Mouse (Mus musculus) layer of hippocampus, adult 8-10 months (tissue): ENCODE data around the gene Mgat5. TPM values are rescaled to one million over a fixed set of nuclear protein-coding genes. Genes with fewer than 3 reads are reported as not detected.
A peak's percentile ranks its signal among the peaks of the same experiment; 100 is the strongest.

Experiments
- DNase-seq, 2 experiments: peaks; one replicate each; pipeline ENCODE4 v3.0.0; 2022; ENCODE audit warnings: low spot score in 2 of 2
- total RNA-seq, 4 experiments: library from RNA; stranded (reverse); gene quantifications; 2 replicates each; pipeline ENCODE4 v1.2.4; 2022

Mgat5 gene
- total RNA-seq, 4 experiments from 2014 or later: 53.3 to 57.1 (median 55.1) TPM

- DNase-seq: no peak
These were observed 123.6 kb downstream of the Mgat5 start for GRCm38 (mm10) chr1:127328354-127328875.

- no peak for DNase-seq
These were observed 125.0 kb downstream of the Mgat5 start for GRCm38 (mm10) chr1:127329810-127330209.

GRCm38 (mm10) chr1:127337740-127338139, 132.9 kb downstream of the Mgat5 start:
- DNase-seq: no peak

DNA sequence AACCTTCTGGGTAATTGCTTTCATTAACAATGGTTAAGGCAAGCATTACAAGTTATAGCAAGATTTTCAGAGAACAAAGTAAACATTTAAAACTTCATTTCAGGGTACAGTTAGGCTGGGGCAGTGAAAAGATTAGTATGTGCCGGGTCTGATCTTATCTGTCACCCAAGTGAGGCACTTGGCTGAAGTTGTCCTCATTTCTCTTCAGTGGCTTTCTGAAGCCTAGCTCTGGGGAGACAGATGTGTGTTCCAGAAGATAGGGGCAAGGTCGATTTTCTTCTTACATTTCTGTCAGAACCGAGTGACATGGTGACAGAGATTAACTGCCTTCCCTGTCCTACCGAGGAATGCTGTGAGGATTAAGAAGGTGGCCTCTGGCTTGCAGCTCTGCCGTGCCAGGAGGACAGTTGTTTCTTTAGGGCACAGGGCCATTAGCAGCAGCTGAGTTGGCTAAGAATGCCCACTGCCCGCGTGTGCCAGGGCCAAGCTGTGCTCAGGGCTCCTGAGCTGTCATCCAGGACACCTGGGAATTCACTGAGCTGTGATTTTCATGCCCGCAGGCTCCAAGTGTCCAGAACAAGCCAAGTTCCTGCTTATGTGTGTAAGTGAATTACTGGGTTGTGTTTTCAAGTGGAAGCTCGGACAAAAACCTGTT, 134.1 kb downstream of the Mgat5 start:
- DNase-seq: no peak

DNA sequence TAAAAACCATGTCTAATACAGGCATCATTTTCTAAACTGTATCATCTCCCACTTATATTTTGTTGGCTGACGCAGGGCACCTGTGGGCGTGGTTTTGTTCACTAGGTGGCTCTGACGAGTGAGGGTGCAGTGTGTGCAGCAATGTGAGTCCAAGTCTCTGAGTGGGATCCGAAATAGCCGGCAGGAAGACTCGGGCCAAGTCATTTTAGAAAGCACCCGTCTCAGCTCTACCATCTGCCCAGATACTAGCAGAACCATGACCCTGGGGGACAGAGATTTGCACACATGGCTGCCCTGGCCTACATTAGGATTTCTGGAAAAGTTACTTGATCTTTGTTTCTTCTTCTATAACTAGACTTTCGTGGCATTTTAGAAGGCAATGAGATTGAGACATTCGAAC, 135.5 kb downstream of the Mgat5 start:
- DNase-seq: no peak

DNA sequence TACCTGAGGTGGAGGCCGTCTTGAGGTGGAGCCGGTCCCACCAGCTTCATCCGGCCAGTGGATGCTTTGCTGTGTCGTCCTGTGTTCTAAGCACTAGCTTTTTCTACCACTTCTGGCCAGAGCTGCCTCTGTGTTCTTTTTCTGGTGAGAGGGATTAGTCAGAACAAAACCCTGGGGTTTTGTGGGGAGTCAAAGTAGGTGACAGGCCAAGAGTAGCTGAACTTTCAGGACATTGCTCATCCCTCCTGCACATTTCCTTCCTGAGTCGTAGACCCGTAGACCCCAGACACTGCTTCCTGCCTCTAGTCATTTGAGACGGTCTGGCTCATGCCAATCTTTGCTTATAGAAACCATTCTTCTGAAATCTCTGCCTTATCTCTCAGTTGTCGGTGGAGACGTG, 140.1 kb downstream of the Mgat5 start:
- no peak for DNase-seq

DNA sequence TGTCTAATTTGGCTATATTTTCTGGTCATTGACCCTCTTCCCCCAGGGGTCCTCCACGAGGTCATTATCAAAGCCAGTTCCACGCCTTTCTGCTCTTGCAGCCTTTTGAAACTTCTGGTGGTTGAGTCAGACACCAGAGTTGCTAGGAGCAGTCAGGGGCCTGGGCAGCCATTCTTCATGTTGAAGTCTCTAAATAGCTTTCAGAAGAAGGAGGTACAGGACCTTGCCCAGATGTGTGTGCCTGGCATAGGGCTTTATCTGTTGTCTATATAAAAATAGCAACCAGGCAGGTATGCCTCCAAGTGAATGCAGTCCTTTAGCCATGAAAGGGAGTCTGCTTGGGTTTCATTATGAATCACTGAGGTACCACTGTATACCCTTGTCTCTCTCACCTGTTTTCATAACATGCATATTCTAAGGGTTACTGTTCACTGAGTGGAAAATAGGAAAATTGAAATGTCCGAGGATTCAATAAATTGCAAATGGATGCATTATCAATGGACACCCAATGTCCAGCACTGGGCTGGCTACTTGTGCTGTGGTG, 141.9 kb downstream of the Mgat5 start:
- DNase-seq: no peak

DNA sequence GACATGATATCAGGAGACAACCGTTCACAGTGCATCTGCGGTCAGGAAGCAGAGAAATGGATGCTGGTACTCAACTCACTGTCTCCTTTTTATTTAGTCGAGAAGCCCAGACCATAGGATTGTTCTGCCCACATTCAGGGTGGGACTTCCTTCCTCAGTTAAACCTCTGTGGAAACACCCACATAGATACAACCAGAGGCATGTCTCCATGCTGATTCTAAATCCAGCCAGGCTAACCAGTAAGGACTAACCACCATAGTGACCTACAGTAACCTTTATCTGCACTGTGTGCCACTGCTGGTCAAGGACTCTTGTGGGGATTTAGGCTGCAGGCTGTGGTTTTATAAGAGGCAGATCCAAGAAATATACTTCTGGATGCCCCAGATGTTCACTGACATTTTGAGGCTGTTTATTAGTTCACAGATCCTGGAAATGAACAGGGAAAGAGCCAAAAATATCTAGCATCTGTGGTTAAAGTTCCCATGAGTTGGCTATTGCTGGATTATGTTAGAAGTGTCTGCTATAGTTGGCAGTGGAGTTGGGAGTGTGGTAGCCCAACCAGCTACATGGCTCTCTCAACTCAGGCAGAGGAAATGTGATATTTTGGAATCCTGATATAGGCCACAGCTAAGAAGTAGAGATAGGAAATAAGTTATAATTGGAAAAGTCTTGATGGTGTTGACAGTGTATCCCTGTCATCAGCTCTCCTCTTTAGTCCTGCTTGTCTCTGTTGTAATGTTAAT, 143.2 kb downstream of the Mgat5 start:
- DNase-seq: no peak

GRCm38 (mm10) chr1:127348642-127349341, 144.0 kb downstream of the Mgat5 start:
- DNase-seq: peak in 1 of 2 experiments; percentile 22

- no peak for DNase-seq
These were observed 146.7 kb downstream of the Mgat5 start for GRCm38 (mm10) chr1:127351380-127352057.

DNA sequence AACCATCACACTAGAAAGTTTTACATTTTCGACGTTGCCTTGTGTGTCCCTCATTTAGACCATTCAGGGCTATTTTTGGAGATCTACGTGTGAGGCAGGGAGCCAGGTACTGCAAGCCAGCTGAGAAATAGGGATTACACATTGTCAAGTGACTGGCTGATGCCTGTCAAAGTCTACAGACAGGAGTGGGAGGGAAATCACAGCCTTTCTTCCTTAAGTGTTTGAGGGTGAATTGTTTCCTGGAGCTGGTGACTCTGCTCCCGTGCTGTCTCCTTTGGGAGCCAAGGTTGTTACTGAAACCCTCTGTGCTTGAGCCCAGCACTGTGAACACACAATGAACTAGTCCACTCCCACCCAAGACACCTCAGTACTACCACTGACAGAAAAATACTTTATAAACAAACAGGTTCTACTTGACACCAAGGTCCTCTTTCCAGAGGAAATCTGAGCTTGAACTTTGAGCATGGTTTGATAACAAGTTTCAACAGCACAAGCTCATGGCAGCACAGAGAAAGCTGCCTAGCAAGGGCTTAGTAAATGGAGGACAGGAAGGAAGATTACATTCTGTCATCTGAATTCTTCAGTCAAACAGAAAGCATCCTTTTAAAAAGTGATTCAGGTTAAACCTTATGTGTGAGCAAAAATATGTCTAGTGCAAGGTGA, 147.4 kb downstream of the Mgat5 start:
- no peak for DNase-seq

DNA sequence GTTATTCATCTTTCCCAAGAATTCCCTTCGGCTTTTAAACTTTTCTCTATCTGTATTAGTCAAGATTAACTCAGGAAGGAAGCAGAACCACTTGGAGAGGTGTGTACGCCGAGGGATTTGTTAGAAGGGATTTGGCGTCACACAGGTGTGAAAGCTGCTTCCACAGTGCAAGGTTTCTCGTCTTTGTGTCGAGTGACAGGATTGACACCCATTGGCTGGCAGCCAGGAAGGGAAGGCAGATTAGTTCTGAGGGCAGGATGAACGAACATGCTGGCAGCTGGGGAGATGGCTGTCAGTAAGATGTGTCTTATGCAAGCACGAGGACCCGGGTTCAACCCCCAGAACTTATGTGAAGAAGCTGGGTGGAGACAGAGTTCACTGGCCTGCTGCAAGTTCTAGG, 148.6 kb downstream of the Mgat5 start:
- no peak for DNase-seq

DNA sequence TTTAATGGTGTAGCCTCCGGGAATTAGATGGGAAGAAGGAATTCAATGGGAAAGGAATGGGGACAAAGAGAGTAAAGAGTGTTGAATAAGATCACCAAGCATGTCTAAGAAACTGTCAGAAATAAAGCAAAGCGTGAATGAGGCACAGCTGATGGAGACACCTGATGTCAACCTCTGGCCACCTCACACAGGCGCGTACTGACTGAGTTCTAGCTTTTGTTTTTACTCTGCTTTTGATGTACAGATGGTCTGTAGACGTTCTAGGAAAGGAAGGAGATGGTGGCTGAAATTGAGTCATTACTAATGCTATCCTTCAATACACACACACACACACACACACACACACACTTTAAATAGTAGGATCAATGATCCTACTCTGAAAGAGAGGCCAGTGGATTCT, 149.3 kb downstream of the Mgat5 start:
- DNase-seq: no peak

GRCm38 (mm10) chr1:127355034-127355433, 150.2 kb downstream of the Mgat5 start:
- DNase-seq: no peak

- no peak for DNase-seq
These were observed 158.8 kb downstream of the Mgat5 start for GRCm38 (mm10) chr1:127363638-127364037.

DNA sequence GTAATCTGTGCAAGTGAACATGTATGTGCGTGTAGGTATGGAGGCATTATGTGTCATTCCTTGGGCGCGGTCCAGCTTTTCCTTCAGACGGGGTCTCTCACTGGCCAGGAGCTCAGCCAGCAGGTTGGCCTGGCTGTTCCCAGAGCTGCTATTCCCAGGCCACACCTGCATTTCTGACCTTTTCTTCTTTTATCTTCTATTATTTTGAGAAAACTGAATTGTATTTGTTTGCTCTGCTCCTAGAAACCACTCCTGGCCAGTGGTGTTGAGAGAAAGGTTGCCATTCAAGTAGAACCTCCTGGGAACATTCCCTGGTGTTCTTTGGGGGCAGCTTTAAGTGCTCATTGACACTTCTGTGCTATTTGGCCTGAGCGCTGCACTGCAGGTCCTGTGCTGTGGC, 160.9 kb downstream of the Mgat5 start:
- no peak for DNase-seq

DNA sequence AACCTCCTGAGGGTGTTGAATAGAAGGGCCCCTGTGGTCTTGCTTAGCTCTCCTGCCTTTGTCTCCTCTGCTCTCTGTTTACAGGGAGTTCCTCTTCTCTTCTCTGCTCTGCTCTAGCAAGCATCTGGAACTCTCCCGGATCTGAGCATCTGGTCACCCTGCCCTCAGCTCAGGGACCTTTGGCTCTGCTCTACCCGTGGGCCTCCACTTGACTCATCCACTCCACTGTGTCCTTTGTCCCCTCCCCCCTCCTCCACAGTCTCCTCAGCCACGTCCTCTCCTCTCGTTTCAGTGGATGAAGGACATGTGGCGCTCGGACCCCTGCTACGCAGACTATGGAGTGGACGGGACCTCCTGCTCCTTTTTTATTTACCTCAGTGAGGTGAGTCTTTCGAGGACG, 161.3 kb downstream of the Mgat5 start:
- no peak for DNase-seq

GRCm38 (mm10) chr1:127368513-127368912, 163.7 kb downstream of the Mgat5 start:
- peak; percentile 35 to 57 for DNase-seq

DNA sequence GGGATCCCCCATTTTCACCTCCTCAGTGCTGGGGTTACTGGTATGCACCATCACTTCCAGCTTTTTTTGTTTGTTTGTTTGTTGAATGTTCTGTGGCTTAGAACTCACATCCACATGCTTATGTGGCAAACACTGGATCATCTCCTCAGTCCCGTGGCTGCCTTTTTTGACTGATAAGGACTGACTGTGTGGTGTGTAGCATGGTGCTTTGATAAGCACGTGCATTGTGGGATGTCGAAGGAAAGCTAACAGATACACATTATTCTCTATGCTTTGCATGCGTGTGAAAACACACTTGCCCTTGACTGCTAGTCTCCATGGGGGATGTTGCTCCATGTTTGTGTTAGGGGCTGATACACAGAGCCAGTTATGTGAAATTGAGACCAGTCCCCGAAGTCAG, 164.7 kb downstream of the Mgat5 start:
- no peak for DNase-seq

GRCm38 (mm10) chr1:127372096-127372495, 167.3 kb downstream of the Mgat5 start:
- DNase-seq: no peak

DNA sequence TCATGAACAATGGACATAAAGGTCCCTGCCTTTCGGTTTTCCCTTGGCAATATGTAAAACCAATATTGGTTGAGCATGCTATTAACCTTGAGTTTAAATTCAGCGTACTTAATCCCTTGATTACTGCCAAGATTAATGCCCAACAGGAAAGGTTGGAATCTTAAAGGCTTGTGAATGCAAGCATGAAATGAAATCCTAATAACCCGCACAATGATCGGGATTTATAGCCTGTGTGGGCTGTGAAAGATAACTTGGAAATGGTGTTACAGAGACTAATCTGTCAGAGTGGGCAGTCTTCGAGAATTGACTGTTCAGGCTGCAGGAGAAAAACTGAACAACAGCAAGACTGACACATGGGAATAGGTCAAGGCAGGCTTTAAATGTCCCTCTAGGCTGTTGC, 168.7 kb downstream of the Mgat5 start:
- no peak for DNase-seq
